Mouse (Mus musculus) brain, embryonic 14.5 days (tissue): ENCODE results near the gene Grm1. TPM values are rescaled to one million over a fixed set of nuclear protein-coding genes. Genes with fewer than 3 reads are reported as not detected.

Experiments used
- DNase-seq: peaks from one replicate; pipeline ENCODE4 v3.0.0-alpha.2; 2011; ENCODE audit warnings: low read depth
- CTCF ChIP-seq: fragments of 200-500 bp; IDR thresholded peaks from 2 replicates; pipeline ENCODE4 v1.5.1; 2012; ENCODE audit warnings: inconsistent platforms, mild to moderate bottlenecking, moderate library complexity, borderline replicate concordance; ENCODE audit not compliant: insufficient read depth, insufficient read length; ENCODE audit errors: extremely low read depth
- POLR2A ChIP-seq: fragments of 200-500 bp; IDR thresholded peaks from 2 replicates; pipeline ENCODE4 v1.6.1; 2012; ENCODE audit warnings: mild to moderate bottlenecking, inconsistent platforms, borderline replicate concordance; ENCODE audit not compliant: poor library complexity, insufficient read depth, insufficient read length, severe bottlenecking; ENCODE audit errors: extremely low read depth
- polyA plus RNA-seq: library from polyadenylated mRNA; depleted of rRNA; stranded (reverse); fragments of >200 nt; gene quantifications from 2 replicates; pipeline ENCODE4 v1.2.3, GENCODE M21; 2012

Gene Grm1
- polyA plus RNA-seq, 1 experiment: 7.0 TPM

DNA sequence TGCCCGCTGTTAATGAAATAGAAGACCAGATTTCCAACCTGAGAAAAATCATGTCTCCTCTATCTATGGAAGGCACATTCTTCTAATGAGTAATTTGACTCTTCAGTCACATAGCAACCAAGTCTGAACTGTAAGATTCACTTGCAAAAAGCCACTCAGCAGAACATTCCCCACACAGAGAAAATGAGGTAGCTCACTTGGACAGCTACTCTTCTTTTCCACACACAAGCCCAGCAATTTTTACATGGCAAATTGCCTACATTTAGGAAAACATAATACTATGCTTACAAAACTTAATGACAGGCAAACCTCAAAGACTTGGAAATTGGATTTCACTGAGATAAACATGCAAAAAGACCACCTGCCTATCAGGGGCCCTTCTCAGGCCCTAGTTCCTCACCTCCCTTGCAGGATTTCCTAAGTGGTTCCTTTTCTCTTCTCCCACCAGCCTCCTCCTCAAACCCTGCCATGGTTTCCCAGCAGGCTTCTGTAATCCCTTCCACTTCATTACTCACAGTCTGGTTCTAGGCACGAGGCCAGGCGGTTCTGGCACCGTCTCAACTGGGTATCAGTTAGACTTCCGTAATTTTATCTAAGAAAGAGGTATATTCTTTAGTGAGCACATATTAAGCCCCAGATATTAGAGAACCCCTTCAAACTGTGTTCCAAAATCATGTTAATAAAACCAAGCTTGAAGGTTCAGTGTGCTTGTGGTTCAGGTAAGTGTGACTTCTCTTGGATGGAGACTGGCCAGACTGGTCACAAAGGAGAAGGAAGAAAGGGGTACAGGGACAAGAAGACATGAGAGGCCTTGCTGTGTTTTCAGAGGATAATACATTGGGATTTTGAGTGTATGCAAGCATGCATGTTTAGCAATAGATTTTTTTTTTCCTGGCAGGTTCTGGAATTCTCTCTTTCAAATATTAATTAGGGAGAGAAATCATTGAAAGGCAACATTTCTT, 269.1 kb downstream of the Grm1 start:
- no peak for TF ChIP-seq POLR2A
- no peak for TF ChIP-seq CTCF

DNA sequence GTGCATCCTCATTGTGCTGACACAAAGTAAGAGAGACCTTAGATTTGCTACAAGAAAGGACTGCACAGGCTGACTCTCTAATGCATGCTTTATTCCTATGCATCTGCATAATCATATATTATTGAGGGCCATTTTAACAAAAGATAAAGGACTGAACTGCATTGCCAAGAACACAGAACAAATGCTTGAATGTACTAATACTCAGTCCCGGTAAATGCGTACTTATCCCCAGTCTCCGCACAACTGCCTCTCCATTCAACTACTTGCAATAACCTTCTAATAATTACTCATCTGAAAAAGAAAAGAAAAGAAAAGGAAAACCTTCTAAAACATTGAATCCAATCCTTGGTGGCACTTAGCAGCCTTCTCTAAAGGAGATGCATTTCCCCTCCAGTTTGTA, 272.4 kb downstream of the Grm1 start:
- TF ChIP-seq CTCF (no peak), POLR2A (no peak)

More for the DNA sequence above, 269.1 kb downstream of the Grm1 start:
- DNase-seq: peak; percentile 90

DNA sequence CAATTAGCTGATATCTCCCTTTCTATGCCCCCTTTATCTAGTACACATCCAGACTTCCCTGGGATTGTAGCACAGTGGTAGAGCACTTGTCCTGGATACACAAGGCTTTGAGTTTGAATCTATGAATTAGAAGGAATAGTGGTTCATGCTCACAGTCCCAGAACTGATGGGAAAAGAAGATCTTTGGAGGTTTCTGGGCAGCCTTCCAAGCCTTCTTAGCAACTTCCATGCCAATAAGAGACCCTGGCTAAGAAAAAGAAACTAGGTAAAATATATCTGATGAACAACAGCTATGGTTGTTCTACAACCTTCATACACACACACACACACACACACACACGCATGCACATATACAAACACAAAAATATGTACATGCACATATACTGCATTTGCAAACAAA, 286.8 kb downstream of the Grm1 start:
- TF ChIP-seq POLR2A (no peak), CTCF (no peak)
- peak; percentile 40 for DNase-seq

More for the DNA sequence above, 272.4 kb downstream of the Grm1 start:
- peak; percentile 59 for DNase-seq

DNA sequence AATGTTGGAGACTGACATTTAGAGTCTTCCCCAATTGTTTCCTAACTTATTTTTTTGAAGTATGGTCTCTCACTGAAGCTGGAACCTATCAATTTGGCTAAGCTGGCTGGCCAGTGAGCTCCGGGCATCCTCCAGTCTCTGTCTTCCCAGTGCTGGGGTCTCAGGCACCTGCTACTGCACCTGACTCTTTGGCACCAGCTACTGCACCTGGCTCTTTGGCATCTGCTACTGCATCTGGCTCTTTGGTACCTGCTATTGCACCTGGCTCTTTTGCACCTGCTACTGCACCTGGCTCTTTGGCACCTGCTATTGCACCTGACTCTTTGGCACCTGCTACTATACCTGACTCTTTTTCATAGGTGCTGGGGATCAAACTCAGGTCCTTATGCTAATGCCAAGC, 291.7 kb downstream of the Grm1 start:
- TF ChIP-seq POLR2A (no peak), CTCF (no peak)
- no peak for DNase-seq

DNA sequence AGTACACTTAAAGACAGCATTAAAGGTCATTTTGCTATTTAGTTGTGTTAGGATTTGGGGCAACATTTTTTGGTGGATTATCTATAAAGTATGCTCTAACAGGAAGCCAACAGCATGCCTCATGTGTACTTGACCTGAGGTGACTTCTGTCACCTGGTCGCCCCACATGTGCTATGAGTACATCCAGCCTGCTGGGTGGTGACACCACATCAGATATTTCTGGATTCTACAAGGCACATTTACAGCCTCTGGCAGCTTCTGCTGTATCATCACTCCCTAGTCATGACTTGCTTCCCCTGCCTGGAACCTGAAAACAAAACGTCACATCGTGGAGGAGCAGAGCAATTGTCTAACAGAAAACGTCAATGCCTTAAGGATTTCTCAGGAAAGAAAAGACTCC, 292.2 kb downstream of the Grm1 start:
- no peak for DNase-seq
- no peak for TF ChIP-seq CTCF
- TF ChIP-seq POLR2A: no peak

DNA sequence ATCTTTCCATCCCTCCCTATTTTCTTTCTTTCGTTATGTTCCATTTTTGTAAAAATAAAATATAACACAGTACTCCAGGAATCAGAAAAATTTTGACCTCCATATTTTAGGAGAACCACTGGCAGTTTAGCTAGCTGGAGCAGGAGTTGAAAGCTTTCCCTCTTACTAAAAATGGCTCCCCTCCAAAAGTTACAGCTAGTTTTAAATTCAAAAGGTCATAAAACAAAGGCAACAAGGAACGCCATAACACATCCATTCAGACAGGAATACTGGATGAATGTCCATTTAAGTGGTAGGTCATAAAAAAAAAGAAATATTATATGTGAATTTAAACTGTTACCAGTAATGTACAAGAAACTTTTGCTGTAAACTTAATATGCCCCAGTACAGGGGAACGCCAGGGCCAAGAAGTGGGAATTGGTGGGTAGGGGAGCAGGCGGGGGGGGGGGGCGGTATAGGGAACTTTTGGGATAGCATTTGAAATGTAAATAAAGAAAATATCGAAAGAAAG, 294.2 kb downstream of the Grm1 start:
- DNase-seq: no peak
- TF ChIP-seq POLR2A (no peak), CTCF (no peak)

DNA sequence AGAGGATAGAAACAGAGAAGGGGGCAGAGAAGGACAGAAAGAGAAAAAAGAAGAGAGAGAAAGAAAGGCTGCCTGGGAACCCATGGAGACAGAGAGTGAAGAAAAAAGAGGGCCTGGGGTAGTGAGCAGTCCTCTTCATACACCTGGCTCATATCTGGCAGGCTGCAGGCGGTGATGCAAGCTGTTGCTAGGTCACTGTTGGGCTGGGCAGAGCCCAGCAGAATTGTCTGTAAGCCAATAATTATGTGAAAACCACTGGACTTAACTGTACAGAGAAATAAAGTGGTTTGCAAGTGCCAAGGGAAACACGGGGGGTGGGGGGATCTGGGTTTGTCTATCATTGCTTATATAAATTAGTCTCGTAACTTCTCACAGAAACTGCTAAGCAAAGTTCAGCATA, 297.0 kb downstream of the Grm1 start:
- DNase-seq: no peak
- TF ChIP-seq CTCF: no peak
- no peak for TF ChIP-seq POLR2A

DNA sequence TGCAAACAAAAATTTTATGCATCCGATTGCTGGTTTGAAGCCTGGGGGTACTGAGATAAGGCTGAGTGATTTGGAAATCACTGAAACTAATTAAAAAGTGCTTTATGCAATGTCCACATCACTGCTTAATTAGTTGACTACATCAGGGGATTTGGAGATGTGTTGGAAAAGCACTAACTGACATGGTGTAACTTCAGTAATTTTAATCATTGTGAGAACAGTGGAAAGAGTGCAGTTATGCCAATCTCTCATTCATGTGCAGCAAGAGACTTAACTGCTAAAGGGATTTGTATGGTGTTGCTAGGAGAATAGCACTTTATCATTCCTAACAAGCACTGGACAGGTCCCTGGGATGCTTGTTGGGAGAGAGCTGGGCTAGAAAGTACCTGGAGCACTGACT, 307.3 kb downstream of the Grm1 start:
- DNase-seq: peak; percentile 36
- TF ChIP-seq POLR2A: no peak
- no peak for TF ChIP-seq CTCF

DNA sequence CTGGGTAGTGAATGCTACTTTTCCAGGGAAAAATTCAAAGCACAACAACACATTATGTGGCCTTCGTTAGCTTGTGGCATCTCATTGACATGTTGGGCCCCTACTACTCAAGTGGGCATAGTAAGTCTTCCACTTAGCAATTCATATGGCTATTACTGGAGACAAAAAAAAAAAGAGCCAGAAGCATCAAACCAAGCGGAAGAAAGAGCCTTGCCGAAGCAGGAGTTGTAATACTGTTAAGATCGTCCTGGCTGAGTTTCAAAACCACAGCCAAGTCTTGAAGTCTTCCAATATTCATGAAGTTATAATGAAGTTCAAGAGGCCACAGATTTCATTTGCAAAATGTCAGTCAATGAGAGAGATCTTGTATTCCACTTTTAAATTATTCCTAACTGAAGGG, 319.1 kb downstream of the Grm1 start:
- TF ChIP-seq POLR2A (no peak), CTCF (no peak)
- DNase-seq: peak; percentile 75

DNA sequence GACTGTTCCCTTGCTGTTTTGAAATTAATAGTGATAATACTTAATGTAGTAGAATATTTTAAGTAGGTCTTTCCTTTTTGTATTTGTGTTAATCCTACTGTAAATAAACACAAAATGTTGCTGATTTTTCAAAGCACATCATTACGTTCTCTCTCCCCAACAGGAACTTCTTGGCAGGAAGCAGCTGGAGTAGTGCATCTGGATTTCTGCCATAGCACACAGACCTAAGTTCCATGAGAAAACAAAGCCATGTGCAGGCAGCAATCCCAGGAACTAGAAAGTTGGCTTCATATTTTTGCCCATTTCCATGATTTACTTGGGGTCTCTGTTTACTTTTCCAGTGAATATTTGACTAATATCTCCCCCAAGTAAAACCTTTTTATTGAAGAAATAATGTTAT, 320.9 kb downstream of the Grm1 start:
- peak; percentile 62 for DNase-seq
- TF ChIP-seq POLR2A: no peak
- TF ChIP-seq CTCF: no peak

DNA sequence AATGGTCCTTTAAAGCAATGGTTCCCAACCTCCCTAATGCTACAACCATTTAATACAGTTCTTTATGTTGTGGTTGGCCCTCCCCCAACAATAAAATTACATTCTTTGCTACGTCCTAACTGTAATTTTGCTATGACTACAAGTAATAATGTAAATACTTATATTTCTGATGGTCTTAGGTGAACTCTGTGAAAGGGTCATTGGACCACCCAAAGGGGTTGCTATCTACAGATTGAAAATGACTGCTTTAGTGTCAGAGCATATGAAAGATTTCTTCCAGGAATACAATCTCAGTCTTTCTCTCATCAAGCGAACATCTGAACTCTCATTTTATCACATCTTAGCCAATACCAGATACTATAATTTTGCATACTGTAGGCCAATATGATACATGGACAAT, 321.4 kb downstream of the Grm1 start:
- TF ChIP-seq POLR2A (no peak), CTCF (no peak)

DNA sequence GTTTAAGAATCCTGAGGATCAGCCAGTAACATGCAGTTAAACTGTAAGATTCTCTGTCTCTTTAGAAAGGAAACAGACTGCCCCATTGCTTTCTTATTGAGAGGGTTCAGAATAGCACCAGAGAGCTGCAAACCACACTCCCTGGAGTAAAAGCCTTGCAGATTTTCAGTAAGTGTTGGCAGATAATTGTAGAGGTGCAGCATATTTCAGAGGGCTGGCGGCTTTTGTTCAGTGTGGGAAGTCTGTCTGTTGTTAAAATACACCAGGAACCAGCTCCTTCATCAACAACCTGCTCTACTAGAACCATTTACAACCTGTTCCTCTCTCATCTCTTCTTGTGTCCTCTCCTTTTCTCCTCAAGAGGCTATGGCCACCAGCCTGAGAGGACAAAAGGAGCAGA, 331.1 kb downstream of the Grm1 start:
- no peak for TF ChIP-seq POLR2A
- no peak for TF ChIP-seq CTCF
- DNase-seq: no peak

More for the DNA sequence above, 321.4 kb downstream of the Grm1 start:
- DNase-seq: no peak

DNA sequence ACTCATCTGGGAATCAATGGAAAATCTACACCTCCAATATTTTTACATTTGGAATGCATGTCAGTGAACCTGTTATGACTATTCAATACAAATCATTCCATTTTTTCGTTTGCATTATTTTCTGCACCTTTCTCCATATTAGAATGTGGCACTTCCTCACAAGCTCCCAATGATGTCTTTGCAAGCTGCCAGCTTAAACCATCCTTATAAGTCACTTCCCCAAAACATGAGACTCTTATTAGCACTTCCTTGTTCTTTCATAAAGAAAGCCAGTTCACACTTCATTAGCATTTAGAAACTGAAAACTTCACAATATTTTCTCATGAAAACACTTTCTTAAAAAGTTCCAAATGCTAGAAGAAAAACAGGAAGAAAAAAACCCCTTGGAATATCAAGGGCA, 338.1 kb downstream of the Grm1 start:
- TF ChIP-seq POLR2A (no peak), CTCF (no peak)
- no peak for DNase-seq
